Mouse (Mus musculus) ES-E14 (cell line): ENCODE data around the gene Dop1a.

Experiments used
- CHD2 ChIP-seq: IDR thresholded peaks from 2 replicates; pipeline ENCODE4 v1.6.1; 2014; ENCODE audit warnings: mild to moderate bottlenecking, low read depth, low read length, inconsistent platforms
- HCFC1 ChIP-seq: IDR thresholded peaks from 2 replicates; pipeline ENCODE4 v1.6.1; 2012; ENCODE audit warnings: low read length, inconsistent platforms, borderline replicate concordance; ENCODE audit not compliant: insufficient read depth
- MAFK ChIP-seq: IDR thresholded peaks from 2 replicates; pipeline ENCODE4 v1.6.1; 2014; ENCODE audit warnings: mild to moderate bottlenecking, low read depth, low read length, inconsistent platforms; ENCODE audit not compliant: insufficient read depth
- ZC3H11A ChIP-seq: IDR thresholded peaks from 2 replicates; pipeline ENCODE4 v1.6.1; 2012; ENCODE audit warnings: low read depth, mild to moderate bottlenecking, inconsistent platforms, low read length, borderline replicate concordance
- ZNF384 ChIP-seq: IDR thresholded peaks from 2 replicates; pipeline ENCODE4 v1.6.1; 2012; ENCODE audit warnings: low read depth, low read length, inconsistent platforms

- TF ChIP-seq HCFC1 = no peak
- TF ChIP-seq ZNF384 = no peak
- TF ChIP-seq MAFK = no peak
- TF ChIP-seq CHD2 = no peak
- no peak for TF ChIP-seq ZC3H11A
Observed at GRCm38 (mm10) chr9:86570261-86570890, 103.4 kb downstream of the Dop1a start.
